Mouse (Mus musculus): ENCODE data around the gene B3gnt2. TPM values are rescaled to one million over a fixed set of nuclear protein-coding genes. Genes with fewer than 3 reads are reported as not detected.

Gene B3gnt2
- total RNA-seq, 1 experiment, result 25.7 TPM

DNA sequence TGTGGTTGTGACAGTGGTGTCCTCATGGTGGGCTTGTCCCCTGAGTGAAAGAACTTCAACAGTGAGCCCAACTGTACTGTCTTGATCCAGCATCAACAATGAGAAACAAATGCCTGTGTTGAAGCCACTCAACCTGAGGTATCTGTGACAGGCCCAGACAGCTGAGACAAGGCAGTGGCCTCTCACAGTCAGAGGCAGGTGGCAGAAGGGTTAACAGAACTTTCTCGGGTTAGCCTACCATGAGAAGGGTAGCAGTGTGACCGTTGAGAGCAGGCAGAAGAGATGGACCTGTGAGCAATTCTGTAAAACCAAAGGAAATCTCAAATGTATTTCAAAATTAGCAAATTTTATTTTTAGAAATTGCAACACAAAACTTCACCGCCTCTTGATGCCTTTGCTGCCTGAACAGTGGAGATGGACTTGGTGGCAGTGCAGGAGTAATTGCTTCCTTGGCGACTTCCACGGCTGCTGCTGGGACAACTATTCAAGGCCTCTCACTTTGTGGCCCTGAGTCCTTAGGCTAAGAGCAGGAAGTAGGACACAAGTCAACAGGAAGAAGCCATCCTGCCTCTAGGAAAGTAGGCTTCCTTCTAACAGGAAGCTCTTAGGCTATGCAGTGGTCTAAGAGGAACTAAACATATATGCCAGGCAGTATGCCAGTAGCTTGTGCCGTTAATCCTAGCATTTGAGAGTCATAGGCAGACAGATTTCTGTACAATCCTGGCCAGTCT is 80.8 kb downstream of the B3gnt2 start:
- Histone ChIP-seq H3K9ac (ENCODE audit: insufficient read depth, low read depth, low read length, poor library complexity, severe bottlenecking) (no peak overlapping the region), H3K36me3 (ENCODE audit: control insufficient read depth, insufficient read depth, low read length, poor library complexity, severe bottlenecking) (no peaks in the 10 kb centered on the region), H3K4me3 (ENCODE audit: insufficient read depth in 1 of 2, low read depth in 1 of 2, low read length in 2 of 2, poor library complexity in 1 of 2, severe bottlenecking in 1 of 2) (no peak overlapping the region), H3K4me1 (ENCODE audit: control insufficient read depth in 2 of 2, insufficient read depth in 2 of 2, low read length in 2 of 2, poor library complexity in 1 of 2) (peaks cover 1 to 9% of the 10 kb centered on the region in 2 experiments; a peak in 1 of 4 replicates), H3K9me3 (ENCODE audit: control insufficient read depth, insufficient read depth, low read depth, low read length) (no peaks in the 10 kb centered on the region), H3K27ac (ENCODE audit: insufficient read depth, low read depth, low read length, poor library complexity, severe bottlenecking) (no peak overlapping the region)
- DNase-seq (ENCODE audit: low read depth, low spot score), result no peak
- TF ChIP-seq HCFC1 (IDR thresholded peaks at IDR 0.05; ENCODE audit: borderline replicate concordance, insufficient read depth, low read length) (no peak), MAFK (IDR thresholded peaks at IDR 0.05; ENCODE audit: insufficient read depth, low read depth, low read length) (no peak), ZC3H11A (IDR thresholded peaks at IDR 0.05; ENCODE audit: borderline replicate concordance, low read depth, low read length) (no peak), CHD2 (IDR thresholded peaks at IDR 0.05; ENCODE audit: low read depth, low read length) (no peak), ZNF384 (IDR thresholded peaks at IDR 0.05; ENCODE audit: low read depth, low read length) (no peak)
- in situ Hi-C loops (cut with MboI; ENCODE audit: low sequenced_read_pairs in 2 of 2, unreplicated experiment in 2 of 2), result no loop called here

DNA sequence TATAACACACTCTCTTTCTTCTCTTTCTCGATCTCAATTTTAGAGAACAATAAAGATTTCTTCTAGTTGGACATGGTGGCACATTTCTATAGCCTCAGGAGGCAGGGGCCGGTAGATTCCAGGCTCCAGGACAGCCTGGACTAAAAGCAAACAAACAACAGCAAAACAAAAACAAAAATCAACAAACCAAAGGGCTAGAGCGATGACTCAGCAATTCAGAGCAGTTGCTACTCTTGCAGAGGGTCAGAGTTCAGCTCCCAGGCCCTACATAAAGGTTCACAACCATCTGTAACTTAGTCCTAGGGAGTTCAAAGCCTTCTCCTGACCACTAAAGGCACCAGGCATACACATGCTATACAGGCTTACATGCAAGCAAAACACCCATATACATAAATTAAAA is 82.2 kb downstream of the B3gnt2 start:
- Histone ChIP-seq H3K9me3 (ENCODE audit: control insufficient read depth, insufficient read depth, low read depth, low read length) (no peaks in the 10 kb centered on the region), H3K4me3 (ENCODE audit: insufficient read depth in 1 of 2, low read depth in 1 of 2, low read length in 2 of 2, poor library complexity in 1 of 2, severe bottlenecking in 1 of 2) (no peak overlapping the region), H3K36me3 (ENCODE audit: control insufficient read depth, insufficient read depth, low read length, poor library complexity, severe bottlenecking) (no peaks in the 10 kb centered on the region), H3K4me1 (ENCODE audit: control insufficient read depth in 2 of 2, insufficient read depth in 2 of 2, low read length in 2 of 2, poor library complexity in 1 of 2) (peaks cover 1 to 8% of the 10 kb centered on the region in 2 experiments; a peak in 1 of 4 replicates), H3K27ac (ENCODE audit: insufficient read depth, low read depth, low read length, poor library complexity, severe bottlenecking) (no peak overlapping the region), H3K9ac (ENCODE audit: insufficient read depth, low read depth, low read length, poor library complexity, severe bottlenecking) (no peak overlapping the region)
- in situ Hi-C loops (cut with MboI; ENCODE audit: low sequenced_read_pairs in 2 of 2, unreplicated experiment in 2 of 2), result no loop called here
- TF ChIP-seq CHD2 (IDR thresholded peaks at IDR 0.05; ENCODE audit: low read depth, low read length) (no peak), MAFK (IDR thresholded peaks at IDR 0.05; ENCODE audit: insufficient read depth, low read depth, low read length) (peak; percentile 86)
- DNase-seq (ENCODE audit: low read depth, low spot score), result no peak

DNA sequence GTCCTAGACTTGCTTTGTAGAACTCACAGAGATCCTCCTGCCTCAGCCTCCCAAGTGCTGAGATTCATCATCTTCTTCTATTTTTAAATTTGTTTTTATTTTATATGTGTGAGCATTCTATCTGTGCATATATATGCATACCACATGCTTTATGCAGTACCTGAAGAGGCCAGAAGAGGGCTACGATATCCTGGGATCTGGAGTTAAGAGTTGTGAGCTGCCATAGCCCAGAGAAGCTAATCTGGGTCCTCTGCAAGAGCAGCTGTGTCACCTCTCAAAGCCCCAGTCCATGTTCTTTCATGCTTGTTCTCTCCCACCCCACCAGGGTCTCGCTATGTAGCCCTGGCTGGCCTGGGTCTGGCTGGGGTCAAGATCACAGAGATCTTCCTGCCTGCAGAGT is 83.2 kb downstream of the B3gnt2 start:
- Histone ChIP-seq H3K4me3 (ENCODE audit: insufficient read depth in 1 of 2, low read depth in 1 of 2, low read length in 2 of 2, poor library complexity in 1 of 2, severe bottlenecking in 1 of 2) (no peak overlapping the region), H3K36me3 (ENCODE audit: control insufficient read depth, insufficient read depth, low read length, poor library complexity, severe bottlenecking) (no peaks in the 10 kb centered on the region), H3K27ac (ENCODE audit: insufficient read depth, low read depth, low read length, poor library complexity, severe bottlenecking) (no peak overlapping the region), H3K4me1 (ENCODE audit: control insufficient read depth in 2 of 2, insufficient read depth in 2 of 2, low read length in 2 of 2, poor library complexity in 1 of 2) (peaks cover 0 to 4% of the 10 kb centered on the region in 2 experiments; a peak in 1 of 4 replicates), H3K9ac (ENCODE audit: insufficient read depth, low read depth, low read length, poor library complexity, severe bottlenecking) (no peak overlapping the region), H3K9me3 (ENCODE audit: control insufficient read depth, insufficient read depth, low read depth, low read length) (no peaks in the 10 kb centered on the region)
- in situ Hi-C loops (cut with MboI; ENCODE audit: low sequenced_read_pairs in 2 of 2, unreplicated experiment in 2 of 2), result no loop called here
- TF ChIP-seq ZNF384 (IDR thresholded peaks at IDR 0.05; ENCODE audit: low read depth, low read length) (no peak), CHD2 (IDR thresholded peaks at IDR 0.05; ENCODE audit: low read depth, low read length) (no peak), ZC3H11A (IDR thresholded peaks at IDR 0.05; ENCODE audit: borderline replicate concordance, low read depth, low read length) (peak; percentile 73; the same call in 1 of the 2 replicates), HCFC1 (IDR thresholded peaks at IDR 0.05; ENCODE audit: borderline replicate concordance, insufficient read depth, low read length) (no peak)
- peak; percentile 67 for DNase-seq (ENCODE audit: low read depth, low spot score)

GRCm38 (mm10) chr11:22774821-22775220 is 85.9 kb downstream of the B3gnt2 start:
- no peak for DNase-seq (ENCODE audit: low read depth, low spot score)
- peaks cover 0 to 3% of the 10 kb centered on the region in 2 experiments; a peak in 1 of 4 replicates for H3K4me1 ChIP-seq (ENCODE audit: control insufficient read depth in 2 of 2, insufficient read depth in 2 of 2, low read length in 2 of 2, poor library complexity in 1 of 2)
- in situ Hi-C loops (cut with MboI; ENCODE audit: low sequenced_read_pairs in 2 of 2, unreplicated experiment in 2 of 2), result no loop called here

More at GRCm38 (mm10) chr11:22774821-22775220, 85.9 kb downstream of the B3gnt2 start:
- TF ChIP-seq MAFK (IDR thresholded peaks at IDR 0.05; ENCODE audit: insufficient read depth, low read depth, low read length) (no peak), ZNF384 (IDR thresholded peaks at IDR 0.05; ENCODE audit: low read depth, low read length) (no peak), CHD2 (IDR thresholded peaks at IDR 0.05; ENCODE audit: low read depth, low read length) (no peak), ZC3H11A (IDR thresholded peaks at IDR 0.05; ENCODE audit: borderline replicate concordance, low read depth, low read length) (no peak), HCFC1 (IDR thresholded peaks at IDR 0.05; ENCODE audit: borderline replicate concordance, insufficient read depth, low read length) (no peak)
- Histone ChIP-seq H3K36me3 (ENCODE audit: control insufficient read depth, insufficient read depth, low read length, poor library complexity, severe bottlenecking) (no peaks in the 10 kb centered on the region), H3K27ac (ENCODE audit: insufficient read depth, low read depth, low read length, poor library complexity, severe bottlenecking) (no peak overlapping the region), H3K9me3 (ENCODE audit: control insufficient read depth, insufficient read depth, low read depth, low read length) (no peaks in the 10 kb centered on the region), H3K9ac (ENCODE audit: insufficient read depth, low read depth, low read length, poor library complexity, severe bottlenecking) (no peak overlapping the region), H3K4me3 (ENCODE audit: insufficient read depth in 1 of 2, low read depth in 1 of 2, low read length in 2 of 2, poor library complexity in 1 of 2, severe bottlenecking in 1 of 2) (no peak overlapping the region)
